Mouse (Mus musculus): ENCODE data around the gene Pde11a. TPM values are rescaled to one million over a fixed set of nuclear protein-coding genes. Genes with fewer than 3 reads are reported as not detected.
A peak's percentile ranks its signal among the peaks of the same experiment; 100 is the strongest.

Pde11a gene
- total RNA-seq, 4 experiments from 2014 or later: 1.2 to 8.6 (median 3.8) TPM

DNA sequence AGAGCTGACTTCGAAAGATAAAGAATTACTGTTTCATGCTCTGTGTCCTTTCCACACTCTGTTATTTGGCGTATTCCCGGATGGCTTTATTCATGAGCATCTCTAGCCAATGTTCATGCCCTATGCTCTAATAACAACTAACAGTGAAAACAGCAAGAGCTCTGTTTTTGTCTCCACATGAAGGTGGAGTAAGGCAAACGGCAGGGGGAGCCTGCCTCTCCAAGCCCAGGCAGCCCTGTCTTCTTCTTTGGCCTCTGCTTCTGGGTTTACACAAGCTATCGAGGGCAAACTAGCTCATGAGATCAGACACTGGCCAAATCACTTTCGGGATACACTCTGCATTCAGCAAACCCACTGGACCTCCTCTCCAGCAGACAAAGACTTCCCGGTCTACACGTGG lies 241.3 kb downstream of the Pde11a start:
- DNase-seq (ENCODE audit: low spot score): no peak

DNA sequence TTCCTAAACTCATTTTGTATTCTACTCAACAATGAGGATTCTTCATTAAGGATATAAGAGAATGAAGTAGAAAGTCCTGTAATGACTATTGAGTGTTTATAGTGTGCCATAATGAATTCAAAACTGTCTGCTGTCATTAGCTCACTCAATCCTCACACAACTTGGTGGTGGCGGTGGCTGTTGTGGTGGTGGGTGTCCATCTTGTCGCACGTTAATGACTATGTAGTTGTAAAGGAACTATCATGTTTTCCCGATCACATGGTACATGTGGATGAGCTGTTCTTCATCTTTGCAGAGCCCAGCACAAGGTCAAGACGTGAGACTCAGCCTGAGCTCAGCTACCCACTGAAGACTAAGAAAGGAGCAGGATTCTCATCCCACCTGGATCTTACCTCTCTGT lies 242.7 kb downstream of the Pde11a start:
- DNase-seq (ENCODE audit: low spot score): no peak

DNA sequence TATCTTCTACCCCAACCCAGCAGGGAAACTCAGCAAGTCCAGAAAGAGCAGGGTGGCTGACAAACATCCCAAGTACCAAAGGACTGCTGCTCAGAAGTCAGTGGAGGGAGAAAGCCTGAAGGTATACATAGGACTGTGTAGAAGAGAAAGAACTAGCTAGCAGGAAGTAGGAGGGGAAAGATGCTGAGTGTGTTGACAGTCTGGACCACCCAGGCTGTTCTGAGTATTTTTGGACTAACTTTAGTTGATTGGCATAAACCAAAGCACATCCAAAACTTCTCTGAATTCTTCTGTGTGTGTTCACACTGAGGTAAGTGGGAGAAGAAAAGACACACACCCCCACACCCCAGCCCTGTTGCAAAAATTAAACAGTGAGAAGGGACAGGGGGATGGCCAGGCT lies 248.1 kb downstream of the Pde11a start:
- DNase-seq (ENCODE audit: low spot score): no peak

DNA sequence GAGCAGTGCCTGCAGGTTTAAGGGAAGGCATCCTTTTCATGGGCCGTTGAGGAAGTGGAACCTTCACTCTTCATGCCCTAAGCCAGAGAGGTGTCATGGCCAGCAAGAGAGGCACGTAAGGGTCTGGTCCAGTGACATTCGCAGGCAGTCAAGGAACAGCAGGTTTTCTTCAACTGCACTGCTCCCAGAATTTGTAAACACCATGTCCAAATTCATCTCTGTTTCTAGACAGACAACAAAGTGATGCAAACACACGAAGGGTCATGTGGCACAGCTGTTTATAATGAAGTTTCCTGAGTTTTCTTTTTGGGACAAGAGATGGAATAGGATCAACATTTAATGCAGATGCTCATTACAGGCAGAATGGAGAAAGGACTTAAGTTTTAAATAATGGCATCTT lies 249.7 kb downstream of the Pde11a start:
- DNase-seq (ENCODE audit: low spot score): no peak

DNA sequence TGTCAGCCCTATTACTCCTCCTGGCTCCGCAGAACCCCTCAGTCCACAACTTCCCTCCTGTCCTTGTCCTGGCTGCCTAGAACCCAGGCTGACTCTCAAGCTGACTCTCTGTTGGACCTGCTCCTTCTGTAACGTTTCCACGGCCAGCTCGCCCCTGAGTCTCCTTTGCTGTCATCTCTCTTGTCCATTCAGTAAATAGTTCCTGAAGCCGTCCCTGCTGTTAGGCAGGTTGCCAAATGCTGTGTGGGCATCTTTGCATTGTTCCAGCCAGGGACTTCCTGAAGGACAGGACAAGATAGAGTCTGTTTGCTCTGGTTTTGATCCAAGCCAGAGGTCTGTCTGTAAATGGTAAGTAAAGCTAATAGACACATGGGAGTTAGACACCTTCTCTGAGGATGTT lies 250.2 kb downstream of the Pde11a start:
- DNase-seq (ENCODE audit: low spot score): no peak

DNA sequence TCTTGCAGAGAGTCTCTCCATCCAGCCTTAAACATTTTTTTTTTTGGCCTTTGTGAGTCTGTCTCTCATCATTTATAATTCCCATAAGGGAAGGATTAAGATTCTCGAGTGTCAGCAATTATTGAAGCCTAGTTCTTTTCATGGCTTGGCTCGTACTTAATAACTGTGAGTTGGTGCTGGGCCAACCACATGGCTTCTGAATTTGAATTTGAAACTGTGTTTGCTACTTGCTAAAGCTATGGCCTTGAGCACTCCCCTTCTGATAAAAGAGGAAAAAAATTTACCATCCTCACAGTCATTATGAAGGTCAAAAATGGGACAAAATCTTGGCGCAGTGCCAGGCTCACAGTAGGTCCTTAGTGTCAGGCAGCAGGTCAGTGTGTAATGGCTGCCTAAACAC lies 251.4 kb downstream of the Pde11a start:
- DNase-seq (ENCODE audit: low spot score): no peak

DNA sequence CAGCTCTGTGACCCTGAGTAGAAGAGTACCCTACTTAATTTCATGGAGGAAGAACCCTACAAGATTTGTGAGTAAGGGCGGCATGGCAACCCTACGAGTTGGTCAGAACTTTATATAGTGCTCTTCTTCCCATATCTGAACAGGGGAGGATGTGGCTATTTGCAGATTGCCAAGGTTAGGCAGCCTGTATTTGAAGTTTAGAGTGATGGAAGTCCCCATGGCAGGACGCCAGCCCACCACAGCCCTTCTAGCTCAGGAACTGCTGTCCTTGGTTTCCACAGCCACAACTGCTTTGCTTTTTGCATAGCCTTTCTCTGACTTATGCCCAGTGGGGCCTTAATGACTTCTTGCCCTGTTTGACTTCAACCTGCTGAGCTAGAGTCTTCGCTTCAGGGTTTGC lies 253.6 kb downstream of the Pde11a start:
- DNase-seq (ENCODE audit: low spot score): no peak

DNA sequence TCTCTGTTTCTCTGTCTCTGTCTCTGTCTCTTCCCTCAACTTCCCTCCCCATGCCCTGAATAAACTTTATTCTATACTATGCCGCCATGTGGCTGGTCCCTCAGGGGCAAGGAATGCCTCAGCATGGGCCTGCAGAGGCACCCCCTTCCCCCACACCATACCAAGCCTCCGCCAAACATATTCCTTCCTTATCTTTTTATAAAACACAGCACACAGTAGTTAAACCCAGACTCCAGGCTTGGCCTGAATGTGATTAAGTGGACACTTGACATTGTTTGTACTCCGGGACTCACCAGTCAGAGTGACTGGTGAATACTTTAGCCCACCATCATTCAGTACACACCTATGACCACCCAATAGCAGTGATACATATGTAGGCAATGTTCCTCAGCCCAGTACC lies 254.7 kb downstream of the Pde11a start:
- DNase-seq (ENCODE audit: low spot score): no peak

DNA sequence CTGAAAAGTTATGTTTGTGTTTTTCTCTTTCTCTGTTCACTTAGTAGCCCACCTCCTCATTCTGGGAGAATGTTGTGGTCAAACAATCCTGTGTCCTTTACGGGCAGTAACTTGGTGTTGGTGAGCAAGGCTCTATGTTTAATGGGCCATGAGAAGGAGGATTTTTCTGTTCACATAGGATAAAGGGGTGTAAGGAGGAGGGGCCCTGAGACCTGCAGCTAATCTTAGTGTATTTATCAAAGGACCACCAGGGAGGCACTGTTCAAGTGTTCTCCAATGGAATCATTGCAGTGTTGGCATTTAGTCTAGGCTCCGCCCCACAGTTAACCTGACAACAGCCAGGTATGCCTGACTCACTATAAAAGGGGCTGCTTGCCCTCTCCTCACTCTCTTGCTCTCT lies 255.2 kb downstream of the Pde11a start:
- DNase-seq (ENCODE audit: low spot score): no peak

DNA sequence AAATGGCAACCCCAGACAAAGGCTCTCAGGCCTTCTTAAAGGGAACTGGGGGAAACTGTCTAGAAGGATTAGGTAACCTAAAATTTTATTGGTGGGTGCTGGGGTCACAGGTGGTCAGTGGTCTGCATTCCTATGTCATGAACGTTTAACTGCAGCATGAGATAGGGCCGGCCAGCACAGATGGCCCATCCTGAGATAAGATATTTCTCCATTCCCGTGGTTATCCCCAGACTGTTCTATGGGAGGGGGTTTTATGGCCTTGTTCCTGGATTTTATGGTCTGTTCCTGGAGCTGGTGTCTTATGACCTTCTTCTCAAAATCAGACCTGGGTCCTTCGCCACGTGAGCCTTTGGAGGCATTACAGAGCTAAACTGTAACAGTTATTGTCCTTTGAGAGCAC lies 256.6 kb downstream of the Pde11a start:
- DNase-seq (ENCODE audit: low spot score): no peak

DNA sequence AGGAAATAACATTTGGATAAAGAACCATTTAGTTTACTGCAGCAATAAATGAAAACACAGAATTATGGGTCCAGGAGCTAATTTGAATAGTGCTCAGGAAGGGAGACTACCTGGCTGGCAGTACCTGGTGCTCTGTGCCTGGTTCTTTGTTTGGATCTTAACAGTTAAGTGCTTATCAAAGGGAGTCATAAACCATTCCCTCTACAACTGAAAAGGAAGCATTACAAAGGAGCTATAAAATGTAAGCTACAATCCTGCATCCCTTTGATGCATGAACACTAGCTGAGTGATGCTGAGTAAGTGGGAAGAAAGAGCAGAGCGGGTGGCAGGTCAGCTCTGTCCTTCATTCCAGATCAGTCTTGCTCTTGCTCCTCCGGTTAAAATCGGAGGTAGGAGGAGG lies 258.0 kb downstream of the Pde11a start:
- DNase-seq (ENCODE audit: low spot score): no peak

DNA sequence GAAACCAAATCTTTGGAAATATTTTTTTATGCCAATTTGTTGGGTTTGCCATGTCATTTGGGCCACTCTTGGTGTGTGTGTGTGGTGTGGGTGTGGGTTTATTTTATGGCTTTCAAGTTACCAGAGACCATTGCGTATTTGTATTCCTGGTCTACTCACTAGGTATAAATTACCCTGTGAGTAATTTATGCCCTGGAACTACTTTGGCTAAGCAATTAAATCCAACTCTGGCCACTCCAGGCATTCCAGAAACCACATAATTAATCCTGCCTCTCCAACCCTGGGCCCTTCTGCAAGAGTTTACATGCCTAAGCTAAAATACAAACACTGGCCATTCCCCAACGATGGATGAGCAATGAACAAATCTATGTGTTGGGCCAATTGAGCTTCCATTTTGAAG lies 261.7 kb downstream of the Pde11a start:
- no peak for DNase-seq (ENCODE audit: low spot score)

DNA sequence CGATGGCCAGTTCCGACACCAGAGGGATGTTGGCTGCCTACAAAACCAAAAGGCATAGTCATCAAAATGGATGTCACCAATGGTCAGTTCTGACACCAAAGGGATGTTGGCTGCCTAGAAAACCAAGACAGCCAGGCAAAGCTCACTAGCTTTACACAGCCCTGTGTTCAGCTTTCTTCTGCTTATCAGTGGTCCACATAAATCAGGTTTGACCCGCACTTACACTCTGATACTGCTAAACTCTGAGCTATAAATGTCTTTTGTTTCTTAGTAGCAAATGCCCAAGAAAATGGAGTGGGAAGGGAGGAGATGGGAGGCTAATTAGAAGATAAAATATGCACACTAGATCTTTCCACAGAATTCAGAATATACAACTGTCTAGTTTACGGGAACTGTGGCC lies 262.5 kb downstream of the Pde11a start:
- DNase-seq (ENCODE audit: low spot score): no peak

DNA sequence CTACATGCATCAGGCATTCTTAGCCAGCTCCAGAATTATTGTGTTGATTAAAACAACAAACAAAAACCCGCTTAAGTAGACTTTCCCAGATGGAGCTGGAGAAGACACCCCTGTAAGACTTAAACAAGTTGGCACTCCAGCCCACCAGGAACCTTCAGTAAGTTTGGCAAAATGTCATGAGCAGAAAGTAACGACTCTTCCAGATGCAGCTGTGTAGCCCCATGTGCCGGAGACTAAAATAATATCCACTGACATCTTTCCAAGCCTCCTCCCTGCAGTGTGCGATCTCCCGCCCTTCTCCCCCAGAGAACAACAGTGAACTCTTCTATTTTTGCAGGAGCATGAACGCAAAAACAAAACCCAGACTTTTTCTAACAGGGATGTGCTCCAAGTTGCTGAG lies 265.5 kb downstream of the Pde11a start:
- DNase-seq (ENCODE audit: low spot score): no peak

DNA sequence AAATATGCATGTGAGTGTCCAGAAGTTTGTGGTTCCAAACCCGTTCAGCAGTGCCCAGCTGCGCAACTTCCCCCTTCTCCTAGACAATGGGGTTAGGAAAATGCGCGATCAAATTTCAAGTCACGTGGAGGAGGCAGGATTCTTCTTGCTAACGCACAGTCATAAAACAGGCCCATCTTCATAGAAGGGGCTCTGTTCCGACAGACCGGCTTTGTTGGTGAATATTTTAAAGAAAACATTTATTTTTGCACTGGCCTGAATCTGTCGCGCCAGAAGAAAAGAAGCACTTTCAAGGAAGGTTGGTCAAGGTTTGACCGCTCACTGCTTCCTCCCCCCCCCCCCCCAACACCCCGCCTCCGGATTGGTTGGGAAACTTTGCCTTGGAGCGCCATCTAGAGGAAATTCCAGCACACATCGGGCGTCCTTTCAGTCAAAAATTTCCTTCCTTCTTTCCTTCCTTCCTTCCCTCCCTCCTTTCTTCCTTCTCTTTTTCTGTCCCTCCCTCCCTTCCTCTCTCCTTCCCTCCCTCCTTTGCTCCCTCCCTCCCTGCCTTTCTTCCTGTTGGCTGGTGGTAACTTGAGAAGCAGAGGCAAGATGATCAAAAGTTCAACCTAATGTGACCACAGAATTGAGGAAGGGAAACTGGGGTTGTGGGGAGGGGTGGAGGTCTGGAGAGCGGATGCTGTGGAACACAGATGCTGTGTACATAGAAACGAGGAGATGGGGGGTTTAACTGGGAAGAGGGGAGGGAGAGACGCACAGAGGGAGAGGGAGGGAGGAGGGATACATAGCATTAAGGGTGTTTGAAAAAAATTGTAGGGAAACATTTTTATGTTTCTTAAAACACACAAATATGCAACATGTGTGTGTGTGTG lies 267.9 kb downstream of the Pde11a start:
- peak; percentile 88 for DNase-seq (ENCODE audit: low spot score)

DNA sequence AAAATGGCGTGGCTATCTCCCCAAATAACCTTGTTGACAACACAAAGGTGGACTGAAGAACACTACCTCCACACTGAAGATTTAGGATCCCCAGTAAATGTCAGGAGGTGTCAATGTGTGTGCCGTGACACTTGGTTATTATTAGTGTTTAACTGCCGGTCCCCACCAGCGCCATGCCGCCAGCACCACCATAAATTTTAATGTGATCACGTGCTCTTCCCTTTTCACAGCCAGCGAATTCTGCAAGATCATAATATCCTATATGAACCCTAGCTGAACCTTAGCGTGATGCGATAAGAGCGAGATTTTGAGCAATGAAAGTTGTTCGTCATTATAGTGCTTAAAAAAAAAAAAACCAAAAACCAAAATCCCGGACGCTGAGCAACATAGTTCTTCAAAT lies 269.3 kb downstream of the Pde11a start:
- DNase-seq (ENCODE audit: low spot score): no peak

DNA sequence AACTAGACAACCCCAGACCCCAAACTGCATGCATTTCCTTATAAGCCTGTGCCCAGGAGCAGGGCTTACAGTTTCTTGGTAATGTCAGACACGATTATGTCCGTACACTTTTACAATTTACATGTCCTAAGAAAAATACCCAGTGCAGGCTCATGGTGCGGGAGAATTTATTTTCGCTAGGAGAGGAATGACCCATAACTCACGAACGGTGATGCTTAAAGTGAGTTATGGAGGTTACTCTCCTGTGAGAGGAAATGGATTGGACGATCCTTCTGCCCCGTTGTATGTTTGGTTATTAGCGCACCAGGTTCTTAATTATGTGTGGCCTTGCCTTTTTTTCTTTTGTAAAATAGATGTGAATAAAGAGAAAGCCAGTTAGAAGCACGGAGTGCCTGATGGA lies 270.4 kb downstream of the Pde11a start:
- no peak for DNase-seq (ENCODE audit: low spot score)

DNA sequence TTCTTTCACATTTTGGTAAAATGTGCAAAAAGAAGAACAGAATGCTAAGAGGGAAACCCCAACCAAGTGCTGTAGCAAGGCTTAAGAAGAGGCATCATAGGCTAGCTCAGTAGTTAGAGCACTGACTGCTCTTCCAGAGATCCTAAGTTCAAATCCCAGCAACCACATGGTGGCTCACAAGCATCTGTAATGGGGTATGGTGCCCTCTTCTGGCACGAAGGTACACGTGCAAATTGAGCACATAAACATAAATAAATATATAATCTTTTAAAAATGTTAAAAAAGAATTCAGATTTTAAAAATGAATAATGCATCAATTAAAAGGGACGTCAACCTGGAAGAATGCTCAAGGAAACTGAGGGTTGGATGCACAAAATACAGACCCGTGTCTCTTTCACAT lies 271.4 kb downstream of the Pde11a start:
- DNase-seq (ENCODE audit: low spot score): no peak

DNA sequence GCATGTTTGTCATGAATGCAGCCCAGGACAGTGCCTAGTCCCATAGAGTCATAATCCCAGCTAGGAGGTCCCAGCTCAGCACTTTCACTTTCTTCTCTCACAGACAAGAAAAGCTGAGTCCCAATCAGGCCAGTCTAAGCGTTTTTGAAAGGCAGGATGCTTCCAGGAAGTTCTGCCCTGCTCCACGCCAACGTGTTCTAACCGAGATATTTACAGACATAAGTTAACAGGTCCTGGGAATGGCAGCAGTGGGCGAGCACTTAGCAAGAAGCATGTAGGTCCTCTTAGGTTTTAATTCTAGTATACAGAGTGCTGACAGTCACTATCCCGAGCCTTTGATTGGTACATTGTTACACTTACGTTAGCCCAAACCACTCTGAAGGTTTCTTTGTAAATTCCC lies 273.3 kb downstream of the Pde11a start:
- peak; percentile 15 for DNase-seq (ENCODE audit: low spot score)

DNA sequence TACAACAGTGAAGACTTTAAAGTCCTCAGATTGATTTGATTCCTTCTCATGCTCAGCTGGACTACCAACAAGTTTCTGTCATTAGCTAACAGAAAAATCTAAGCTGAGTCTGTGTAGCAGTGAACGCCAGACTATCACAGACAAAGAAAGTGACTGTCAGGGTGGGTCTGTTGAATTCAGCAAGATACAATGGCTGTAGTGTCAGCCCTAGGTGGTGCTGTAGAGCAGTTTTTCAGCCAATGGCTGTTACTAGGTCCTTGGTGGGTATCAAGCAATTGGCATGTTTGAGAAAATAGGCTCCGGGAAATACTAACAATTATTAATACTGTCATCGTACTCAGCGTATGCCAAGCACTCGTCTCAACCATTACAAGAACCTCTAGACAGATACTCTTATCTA lies 274.5 kb downstream of the Pde11a start:
- no peak for DNase-seq (ENCODE audit: low spot score)

DNA sequence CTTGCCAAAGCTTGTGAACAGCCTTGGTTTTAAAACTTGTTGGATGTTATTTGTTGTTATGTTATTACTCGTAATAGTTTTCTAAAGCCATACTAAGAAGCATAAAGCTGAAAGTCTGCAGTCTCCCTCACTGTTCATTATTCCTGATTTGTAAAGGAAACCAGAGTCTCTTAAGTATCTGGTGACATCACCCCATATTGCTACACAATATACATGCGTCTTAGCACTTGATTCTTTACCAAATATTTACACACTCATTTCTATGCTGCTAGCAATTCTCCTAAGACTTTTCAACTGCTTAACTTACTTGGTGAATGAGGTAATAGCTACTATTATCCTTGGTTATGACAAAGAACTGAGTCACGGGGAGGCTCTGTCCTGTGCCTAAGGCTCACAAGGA lies 278.4 kb downstream of the Pde11a start:
- no peak for DNase-seq (ENCODE audit: low spot score)

DNA sequence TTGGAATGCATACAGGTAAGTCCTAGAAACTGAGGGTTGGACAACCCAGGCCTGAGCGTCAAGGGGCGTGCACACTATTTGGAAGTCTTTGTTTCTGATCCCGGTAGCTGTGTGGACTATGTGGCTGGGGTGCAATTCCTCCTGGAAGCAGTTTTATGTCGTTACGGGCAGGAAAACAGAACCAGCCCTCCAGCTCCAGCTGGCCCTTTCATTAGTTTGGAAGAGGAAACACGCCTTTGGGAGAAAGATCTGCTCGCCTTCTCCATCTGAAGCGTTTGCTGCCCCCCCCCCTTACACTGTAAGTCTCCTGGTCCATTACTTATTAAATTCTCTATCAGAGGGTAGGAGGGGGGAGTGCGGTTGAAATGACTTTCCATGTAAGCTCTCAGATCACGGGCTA lies 279.0 kb downstream of the Pde11a start:
- DNase-seq (ENCODE audit: low spot score): no peak

DNA sequence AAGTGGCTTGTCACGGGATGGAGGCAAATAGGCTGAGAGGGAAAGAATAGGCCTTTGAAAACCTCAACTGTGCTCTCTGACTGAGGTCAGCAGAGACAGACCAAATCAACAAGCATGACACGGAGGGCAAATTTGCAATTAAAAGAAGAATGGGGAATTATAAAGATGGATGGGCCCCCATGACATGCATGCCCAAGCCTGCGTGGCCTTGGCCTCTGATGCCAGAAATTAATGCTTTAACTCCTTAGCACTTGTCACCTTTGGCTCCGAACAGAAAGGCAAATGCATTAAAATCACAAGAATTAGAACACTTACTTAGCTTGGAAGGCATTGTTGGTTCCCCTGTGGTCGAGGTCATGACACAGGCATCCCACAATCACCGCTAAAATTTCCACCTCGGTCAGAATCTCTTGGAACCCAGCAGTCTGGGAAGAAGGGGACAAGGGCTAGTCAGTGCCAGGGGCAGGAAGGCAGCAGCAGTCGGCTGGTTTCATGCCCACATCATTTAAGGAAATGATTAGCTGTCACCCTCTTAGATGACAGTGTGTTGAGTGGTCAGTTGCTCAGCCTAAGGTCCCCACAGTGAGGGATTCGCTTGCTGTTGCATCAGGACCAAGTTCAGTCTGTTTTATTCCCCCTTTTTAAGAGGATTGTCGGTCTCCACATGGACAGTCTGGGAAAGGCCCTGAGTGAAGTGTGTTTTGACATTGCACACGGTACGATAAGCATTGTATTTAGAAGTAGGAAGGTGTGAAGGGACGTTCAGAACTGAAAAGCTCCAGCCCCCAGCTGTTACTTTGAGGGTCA lies 279.7 kb downstream of the Pde11a start:
- DNase-seq (ENCODE audit: low spot score): no peak
